Mouse (Mus musculus) right cerebral cortex, postnatal 36 days (tissue): ENCODE measurements around the gene Gm9507.
"Not testable (repeated sequence)": the region's sequence is repeated elsewhere in the genome, so short reads cannot be mapped to it uniquely, and the experiment has no call there.

Experiments used
- DNase-seq, 2 experiments: peaks; one replicate each; pipeline ENCODE4 v3.0.0; 2022; ENCODE audit warnings: low spot score in 2 of 2, mixed read lengths in 1 of 2

Gene Gm9507

DNA sequence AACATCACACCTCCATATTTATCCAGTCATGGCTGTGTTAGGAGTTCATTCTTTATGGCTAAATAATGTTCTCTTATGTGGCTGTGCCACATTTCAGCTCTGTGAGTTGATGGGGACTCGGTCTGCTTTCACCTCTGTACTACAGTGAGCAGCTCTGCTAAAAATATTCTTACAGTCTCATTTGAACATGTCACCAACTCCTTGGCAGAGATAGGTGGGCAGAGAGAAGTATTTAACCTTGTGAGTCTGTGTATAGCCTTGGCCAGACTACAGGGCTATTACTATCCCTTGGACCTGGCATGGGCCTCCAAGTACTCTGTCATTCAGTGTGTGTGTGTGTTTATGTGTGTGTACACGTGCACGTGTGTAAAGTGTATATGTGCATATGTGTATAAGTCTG is 39.5 kb downstream of the Gm9507 start:
- DNase-seq, result not testable (repeated sequence)

DNA sequence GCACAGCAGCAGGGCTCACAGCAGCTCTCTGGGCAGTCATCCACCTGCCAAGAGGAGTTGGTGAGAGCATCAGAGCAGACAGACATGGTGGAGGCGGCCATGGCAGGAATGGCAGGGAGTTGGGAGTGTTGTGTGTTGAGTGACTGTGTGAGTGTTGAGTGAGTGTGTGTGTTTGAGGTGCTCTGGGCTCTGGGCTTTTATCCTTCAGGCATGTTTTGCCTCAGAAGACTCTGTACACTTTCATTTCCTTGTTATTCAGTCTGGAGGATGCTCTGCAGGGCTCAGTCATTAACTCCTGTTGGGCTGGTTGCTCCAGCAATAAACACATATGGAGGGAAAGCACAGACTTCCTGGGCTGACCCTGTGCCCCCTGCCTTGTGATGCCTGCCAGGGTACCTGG is 40.4 kb downstream of the Gm9507 start, which contains the start of gene Gm3238:
Gene Gm3238 (minus strand): TSS at position 101 of the 400 bp plus-strand sequence.
- DNase-seq, result not testable (repeated sequence)

DNA sequence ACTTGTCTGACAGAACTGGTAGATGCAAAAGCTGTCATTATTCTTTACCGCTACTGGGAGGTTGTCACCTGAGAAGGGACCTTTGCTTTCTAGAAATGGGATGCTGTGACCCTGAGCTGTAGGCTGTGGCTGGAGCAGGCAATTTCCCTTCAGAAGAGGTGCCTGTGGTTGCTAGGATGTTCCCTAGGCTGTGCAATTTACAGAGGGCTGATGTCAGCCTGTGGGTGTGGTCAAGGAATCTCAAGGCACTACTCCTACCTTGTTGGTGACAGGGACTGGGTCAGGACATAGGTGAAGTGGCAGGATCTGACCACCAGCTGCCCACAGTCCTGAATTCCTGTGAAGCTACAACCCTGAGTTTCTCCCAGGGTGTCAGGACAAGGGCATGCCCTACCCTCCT is 41.9 kb downstream of the Gm9507 start:
- DNase-seq, result no peak
